Mouse (Mus musculus) R1 (cell line): ENCODE results near the gene Chrm2.

Experiments
- DNase-seq: peaks from one replicate; pipeline ENCODE4 v3.0.0-alpha.2; 2018; ENCODE audit warnings: low read depth, low spot score

Chrm2 gene

DNA sequence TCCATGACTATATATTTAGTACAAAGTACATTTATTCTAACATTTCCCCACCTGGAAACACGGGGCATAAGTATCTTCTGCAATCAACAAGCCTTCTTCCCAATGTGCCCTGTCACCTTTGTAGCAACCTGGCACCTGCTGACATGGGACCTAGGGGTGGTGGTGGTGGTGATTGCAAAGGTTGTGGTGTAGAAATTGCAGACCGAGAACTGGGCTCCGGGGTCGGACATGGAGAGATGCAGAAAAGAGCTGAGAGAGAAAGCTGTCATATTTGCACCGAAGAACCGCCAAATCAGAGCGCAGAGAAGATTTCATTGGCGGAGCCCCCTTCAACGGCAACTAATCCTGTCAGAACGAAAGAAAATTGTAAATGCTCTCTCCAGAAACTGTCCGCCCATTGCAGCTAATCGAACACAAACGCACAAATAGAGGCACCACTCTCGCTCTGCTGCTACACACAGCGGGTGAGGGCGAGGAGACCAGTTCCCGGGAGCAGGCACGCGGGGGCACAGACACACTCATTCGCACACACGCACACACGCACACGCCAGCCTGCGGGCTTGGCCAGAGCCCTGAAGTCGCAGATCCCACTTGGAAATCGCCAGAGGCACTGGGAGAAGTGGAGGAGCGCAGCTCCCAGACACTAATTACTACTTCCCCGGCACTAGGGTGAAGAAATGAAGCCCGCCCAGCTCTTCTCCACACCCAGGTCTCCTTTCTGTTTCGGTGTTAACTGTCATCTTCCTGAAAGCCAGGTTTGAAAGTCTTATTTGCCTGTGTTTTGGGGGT is at the start of gene Chrm2:
Gene Chrm2, plus strand, starts transcription at position 473 of the 789 bp plus-strand sequence.
- peak; percentile 25 for DNase-seq

DNA sequence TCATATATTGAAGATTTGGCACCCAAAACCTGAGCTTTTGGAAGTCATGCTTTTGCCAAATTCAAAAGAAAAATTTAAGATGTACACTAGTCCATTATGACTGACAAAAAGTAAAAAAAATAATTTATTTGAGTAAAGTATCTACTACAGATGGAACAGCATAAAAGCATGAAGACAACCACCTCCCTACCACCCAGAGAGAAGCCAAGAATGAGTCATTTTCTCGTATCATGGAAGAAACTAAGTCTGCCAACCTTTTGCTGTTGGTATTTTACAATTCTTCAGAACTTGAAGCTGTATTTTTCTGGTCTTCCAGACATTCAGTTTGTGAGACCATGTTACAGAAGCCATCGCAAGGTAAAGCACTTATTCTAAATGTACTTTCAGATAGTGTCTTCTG is 13.9 kb upstream of the Chrm2 start:
- DNase-seq, result no peak

DNA sequence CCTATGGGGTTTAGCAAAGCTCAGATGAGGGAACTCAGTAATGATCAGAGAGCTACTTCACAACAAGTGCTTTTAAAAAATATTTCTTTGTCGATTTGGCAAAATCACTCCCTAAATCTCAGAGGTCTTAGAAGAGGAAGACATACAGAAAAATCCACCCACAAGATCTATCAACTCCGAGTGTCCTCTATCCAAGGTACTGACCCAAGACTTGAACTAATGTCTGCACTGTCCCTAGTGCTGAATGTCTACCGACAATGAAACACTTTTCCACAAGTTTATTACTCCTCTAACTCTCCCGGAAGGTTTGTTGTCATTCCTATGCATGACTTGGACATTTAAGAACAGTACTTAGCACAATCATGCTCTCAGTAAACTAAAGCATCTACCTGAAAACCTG is 9.9 kb upstream of the Chrm2 start:
- DNase-seq, result peak; percentile 6

DNA sequence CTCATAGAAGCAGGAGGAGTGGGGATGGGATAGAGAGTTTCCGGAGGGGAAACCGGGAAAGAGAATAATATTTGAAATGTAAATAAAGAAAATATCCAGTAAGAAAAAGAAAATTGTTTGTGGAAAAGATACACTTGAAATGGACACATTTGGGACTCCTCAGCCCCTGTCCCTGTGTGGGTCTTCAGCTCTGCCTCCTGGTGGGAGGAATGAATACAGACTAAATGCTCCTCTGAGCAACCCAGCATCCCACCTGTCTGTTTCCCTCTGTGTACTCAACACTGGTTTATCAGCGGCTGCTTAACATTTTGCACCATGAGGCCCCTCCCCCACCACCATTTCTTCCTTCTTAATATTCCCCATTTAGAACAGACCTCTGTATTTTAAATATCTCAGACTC is 3.8 kb upstream of the Chrm2 start:
- peak; percentile 8 for DNase-seq

DNA sequence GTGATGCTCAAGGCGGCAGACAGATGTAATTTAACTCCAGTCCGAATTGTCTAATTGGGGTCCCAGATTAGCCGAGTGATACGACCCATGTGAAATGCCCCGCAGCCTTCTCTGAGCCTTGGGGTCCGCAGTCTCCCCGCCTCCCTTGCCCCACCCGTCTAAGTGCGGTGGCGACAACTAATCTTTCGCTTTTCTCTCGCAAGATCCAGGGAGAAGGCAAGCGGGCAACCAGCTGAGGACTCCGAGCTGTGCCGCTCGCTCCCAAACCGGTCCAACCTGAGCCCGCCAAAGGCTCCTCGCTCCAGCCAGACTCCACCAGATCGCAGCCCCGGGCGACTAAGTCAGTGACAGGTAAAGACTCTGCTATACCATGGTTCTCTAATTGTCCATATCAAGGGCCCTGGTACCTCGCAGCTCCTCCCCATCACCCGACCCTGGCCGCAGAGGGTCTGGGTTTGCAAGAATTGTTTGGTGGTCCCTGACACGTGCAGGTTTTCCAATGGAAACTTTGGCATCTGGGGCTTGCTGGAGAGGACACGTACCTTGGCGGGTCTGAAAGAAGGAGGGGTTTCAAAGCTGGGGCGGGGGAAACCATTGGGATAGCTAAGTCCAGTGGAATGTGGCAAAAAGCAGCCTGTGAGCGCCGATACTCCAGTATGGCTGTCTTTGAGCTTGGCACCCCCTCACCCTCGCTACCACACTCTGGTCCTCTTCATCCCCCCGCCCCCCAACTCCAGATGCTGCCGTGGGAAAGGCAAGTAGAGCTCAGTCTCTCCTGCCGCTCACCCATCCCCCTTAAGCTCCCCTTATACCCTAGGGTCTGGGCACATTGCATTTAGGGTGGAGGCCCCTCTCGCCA is 746 bp downstream of the Chrm2 start:
- DNase-seq, result peak; percentile 22

DNA sequence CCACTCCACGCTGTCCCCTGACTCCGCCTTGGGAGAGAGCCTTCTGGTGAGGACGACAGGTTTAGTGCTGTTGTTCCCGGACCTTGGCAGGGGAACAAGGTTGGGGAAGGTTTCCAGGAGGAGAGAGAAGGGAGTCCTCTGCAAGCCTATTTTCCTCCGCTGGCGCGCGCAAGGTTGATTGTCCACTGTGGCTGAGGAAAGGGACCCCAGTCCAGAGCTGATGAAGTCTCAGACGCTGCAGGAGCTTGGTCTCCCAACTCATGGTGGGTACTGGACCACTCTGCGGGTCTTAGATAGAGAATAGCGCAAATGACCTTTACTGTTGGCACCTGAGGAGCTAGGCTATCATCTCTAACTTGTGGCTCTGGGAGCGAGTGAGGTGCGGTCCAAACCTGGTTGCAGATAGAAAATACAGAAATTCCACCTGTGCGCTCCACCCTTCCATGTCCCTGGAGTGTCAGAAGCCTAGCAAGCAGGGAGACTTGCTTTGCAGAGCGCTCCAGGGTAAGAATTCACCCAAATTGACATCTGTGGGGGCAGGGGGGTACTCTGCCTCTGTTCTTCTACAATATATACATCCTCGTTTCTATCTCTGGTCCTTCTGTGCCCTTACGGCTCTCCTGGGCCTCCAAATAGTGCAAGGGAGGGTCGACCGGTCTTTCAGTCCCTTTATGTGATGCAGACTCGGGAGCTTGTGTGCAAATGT is 1.5 kb downstream of the Chrm2 start:
- peak; percentile 2 for DNase-seq

DNA sequence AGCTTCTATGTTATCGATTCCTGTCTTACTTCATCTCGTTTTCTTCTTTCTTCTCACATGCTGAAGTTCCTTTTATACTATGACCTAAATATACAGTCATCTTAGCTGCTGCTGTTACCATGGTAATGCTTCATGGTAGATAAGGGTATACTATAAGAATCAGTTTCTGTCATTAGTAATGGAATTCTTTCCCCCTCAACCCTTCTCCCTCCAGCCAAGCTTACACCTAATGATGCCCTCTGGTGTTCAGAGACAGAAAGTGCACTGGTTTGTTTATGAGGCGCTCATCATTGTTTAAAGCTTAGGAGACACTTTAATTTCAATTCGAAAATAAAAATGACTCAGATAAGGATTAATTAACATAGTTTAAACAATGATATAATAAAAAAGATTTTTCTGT is 5.8 kb downstream of the Chrm2 start:
- DNase-seq, result peak; percentile 17

DNA sequence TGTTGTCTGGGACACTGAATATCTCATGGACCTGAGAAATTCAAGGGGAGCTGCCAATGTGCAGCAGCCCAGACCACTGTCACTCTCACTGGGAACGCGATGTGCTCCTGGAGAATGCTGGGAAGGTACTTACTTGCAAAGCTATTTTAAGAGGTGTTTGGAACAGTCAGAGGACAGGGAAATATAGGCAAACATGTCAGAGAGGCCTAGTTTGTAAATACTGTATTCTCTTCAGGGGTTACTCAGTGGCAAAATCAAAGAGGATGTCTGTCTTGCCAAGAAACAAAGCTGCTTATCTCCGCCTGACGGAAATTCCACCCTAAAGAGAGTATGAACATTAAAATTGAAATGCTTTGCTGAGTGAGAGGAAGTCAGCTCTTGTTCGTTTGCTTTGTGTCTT is 17.3 kb downstream of the Chrm2 start:
- no peak for DNase-seq

DNA sequence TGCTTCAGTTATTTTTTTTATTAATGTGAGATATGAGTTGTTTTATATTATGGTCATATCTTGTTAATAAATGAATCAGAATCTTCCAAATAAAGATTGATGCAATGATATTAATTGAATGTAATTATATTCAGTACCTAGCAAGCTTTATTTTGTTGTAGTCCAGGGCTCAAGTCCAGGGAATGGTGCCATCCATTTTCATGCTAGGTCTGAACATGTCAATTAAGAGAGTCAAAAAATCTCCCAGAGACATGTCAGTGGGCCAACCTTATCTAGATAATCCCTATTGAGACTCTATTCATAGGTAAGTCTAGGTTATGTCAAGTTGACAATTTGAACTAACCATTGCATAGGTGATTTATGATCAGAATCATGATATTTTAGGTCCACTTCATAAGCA is 21.1 kb downstream of the Chrm2 start:
- no peak for DNase-seq

DNA sequence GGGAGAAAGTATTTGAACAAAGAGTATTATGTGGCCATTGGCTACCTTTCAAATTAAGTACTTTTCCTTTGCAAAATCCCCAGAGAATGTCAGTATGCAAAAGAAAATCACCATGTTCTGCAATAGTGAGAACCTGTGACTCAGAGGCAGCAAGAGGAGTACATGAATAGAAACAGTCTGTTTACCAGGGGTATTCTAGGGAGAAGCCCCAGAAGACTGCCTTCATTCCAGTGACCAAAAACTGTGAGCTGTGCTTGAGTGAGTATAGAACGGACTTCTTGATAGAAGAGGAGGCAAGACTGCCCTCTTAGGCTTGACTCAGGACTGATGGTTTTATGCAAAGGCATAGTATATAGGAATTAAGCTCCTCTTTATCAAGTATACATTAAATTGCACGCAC is 22.2 kb downstream of the Chrm2 start:
- no peak for DNase-seq

DNA sequence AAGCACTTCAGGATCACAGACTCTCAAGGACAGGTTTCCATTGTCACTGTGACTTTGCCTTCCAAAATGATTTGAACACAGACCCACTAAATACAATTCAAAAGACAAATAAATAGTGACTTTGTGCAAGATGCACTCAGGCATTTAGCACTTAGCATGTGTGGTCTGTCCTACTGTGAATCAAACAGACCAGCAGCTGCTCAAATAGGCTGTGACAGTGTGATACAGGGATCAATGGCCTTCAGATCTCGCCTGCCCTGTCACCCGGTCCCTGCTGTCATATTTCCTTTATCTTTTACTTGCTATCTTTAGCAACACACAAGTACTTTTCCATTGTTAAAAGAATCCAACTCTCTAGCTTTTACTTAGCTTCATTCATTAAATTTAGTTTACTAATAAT is 31.8 kb downstream of the Chrm2 start:
- DNase-seq, result no peak

DNA sequence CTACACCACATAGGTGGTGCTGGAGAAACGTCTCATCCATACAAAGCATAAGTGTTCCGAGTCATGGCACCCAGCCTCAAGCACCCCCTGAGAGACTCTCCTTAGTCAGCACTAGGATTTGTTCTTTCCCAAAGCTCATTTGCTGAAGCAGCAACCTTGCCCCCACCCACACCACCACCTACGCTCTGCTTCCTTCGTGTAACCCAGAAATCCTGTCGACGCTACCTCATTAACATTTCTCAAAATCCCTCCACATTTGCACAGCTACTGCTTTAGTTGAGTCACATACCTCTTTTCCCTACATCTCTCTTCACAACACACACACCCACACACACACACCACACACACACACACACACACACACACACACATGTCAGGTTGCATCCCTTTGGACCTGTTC is 50.1 kb downstream of the Chrm2 start:
- no peak for DNase-seq

DNA sequence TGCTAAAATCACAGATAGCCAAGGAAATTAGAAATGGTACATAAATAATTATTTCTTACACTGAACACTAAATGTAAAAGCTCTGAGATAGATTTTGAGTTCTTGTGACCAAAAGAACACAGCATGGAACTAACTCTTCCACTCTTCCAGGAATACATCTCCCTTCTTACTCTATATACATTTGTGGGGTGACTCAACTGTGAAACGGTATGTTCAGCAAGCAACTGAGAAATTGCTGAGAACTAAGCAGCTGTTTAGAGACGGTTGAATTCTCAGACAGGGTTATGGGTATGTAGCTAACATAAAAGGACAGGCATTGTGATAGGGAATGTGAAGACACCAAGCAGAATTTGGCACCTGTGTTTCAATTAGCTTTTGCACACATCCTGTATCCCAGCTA is 51.3 kb downstream of the Chrm2 start:
- DNase-seq, result no peak

DNA sequence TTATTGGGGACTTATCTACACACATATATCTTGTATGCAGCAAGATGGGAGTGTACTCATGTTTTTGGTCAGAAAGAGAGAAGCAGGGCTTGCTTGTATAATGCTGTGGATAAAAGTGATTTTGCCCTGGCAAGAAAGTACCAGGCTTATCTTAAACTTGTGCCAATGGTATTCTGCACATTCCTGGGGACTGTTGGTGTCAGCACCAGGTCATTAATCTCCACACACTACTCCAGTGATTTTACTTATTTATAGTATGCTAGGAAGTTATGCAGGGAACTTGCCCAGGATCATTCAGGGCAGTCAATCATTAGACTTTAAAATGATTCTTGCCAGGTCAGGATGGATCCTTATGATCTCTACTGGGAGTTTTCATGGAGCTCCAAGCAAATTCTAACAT is 63.6 kb downstream of the Chrm2 start:
- DNase-seq, result no peak

DNA sequence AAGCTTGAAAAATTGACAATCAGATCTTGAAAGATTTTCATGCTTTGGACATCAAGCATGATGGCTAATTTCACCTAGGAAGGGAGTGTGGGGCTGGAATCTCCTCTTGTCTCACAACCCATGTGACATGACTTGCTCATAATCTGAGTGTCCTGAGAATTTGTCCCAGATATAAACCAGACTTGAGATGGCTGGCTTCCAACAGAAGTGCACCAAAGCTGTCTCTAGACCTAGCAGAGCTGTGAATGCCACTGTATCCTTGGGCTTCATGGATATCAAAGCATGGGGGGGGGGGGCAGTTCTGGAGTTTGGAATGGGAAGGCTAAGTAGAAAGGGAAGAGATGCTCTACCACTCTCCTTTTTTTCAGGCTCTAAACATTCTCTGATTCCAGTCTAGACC is 67.2 kb downstream of the Chrm2 start:
- no peak for DNase-seq

DNA sequence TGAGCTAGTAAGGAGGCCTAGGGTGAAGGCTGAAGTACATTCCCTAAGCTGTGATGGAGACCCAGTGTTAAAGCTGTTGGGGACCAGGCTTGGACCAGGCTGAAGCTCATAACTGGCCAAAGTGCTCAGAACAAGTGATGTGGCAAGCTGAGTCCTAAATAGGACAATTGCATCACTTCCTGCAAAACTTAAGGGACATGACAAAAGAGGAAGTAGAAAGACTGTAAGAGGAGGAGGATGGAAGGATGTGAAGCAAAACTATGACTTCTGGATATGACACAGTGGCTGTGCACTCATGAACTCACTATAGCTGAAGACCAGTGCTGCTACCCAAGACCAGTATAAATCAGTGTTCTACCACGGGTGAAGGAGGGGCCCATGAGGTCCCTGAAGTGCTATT is 69.1 kb downstream of the Chrm2 start:
- no peak for DNase-seq

DNA sequence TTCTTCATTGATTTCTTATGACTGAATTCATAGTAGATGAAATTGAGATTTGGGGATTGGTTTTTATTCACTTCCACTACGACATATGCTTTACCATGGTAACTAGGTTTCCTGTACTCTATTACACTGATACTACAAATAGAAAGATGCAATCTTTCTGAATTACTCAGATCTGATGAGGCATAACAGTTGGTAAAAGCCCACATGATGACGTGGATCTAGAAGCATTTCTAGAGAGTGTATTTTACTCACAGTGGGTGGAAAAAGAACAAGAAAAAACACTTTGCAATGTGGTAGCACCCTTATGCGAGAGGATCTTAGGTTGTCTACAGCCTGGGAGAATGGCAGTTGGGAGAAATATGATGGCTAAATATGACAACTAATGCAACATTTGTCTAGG is 76.1 kb downstream of the Chrm2 start:
- no peak for DNase-seq

DNA sequence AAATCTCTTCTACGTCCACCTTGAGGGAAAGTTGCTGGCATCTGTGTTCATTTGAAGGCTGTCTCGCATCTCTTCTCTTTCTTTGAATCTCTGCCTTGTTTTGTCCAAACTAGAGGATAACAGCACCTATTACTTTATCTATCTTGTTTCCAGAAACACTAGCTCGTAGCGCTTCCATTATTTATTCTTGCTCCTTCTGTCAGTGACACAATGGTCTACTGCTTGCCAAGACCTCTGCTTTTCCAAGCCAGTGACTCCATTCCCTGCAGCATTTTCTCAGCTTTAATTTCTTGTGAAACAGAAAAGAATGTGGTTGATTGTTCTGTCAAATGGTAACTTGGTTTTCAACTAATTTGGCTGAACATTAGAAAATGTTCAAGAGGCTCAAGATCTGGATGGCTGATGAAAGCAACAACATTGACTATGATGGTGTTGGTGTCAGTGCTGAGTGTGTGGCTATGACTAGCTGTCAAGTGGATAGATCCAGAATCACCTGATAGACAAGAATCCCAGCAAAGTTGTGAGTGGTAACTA is 96.3 kb downstream of the Chrm2 start:
- no peak for DNase-seq

DNA sequence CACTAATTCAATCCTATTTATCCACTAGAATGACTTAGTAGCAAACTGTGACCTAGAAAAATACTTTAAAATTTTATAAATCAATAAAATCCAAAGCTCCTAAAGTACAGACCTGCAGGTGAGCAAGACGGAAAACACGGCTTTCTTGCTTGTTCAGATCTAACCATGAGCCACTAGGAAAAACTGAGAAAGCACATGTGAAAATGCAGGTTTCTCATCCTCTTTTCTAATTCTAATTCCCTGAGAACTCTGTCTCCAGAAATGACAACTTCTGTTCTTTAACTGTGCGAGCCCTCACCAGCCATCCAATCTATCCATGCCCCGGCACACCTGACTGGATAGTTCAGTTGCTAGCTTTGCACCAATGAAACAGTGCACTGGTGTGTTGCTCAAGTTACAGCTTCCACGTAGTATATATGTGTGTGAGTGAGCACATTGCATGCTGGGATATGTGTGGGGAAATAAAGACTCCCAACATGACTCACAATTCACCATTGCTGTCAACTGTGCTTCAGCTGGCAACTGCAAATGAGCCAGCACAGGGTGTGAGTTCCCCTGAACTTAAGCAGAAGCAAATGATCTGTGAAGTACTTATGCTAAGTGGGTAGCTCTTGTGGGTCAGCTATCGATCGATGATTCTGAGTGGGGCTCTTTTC is 119.3 kb downstream of the Chrm2 start:
- no peak for DNase-seq

DNA sequence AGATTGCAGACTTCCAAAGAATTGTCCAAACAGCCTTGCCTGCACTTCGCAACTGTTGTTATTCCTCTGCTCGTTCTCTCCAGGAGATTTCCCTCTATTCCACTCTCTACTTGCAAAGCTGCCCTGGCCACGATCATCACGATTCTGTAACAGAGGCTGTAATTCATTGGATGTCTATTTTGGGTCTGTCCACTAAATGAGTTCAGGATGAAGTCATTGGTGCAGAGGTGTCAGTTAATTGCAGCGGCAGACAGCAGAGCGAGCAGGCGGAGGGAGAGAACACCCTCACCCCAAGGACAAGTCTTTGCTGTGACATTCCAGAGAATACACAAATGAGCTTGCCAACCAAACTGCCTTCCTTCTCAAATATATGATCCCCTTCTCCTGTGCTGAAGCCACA is 120.1 kb downstream of the Chrm2 start:
- DNase-seq, result no peak

DNA sequence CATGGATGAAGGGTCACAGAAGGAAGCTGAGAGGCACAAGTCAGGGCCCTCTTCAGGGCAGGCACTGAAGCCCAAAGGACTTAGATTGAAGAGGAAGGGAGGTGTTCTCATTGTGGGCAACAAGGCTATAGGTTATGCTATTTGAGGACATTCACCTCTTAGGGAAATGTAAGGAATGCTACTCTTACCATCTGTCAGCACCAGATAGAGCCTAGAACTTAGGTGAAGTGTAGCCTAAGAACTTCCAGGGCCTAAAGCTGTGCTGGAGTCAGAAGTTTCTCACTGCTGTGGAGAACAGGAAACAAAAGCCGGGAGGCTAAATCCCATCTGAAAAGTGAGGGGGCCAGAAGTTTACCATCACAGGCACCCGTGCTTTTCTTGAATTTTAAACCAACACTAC is 120.6 kb downstream of the Chrm2 start:
- DNase-seq, result no peak

DNA sequence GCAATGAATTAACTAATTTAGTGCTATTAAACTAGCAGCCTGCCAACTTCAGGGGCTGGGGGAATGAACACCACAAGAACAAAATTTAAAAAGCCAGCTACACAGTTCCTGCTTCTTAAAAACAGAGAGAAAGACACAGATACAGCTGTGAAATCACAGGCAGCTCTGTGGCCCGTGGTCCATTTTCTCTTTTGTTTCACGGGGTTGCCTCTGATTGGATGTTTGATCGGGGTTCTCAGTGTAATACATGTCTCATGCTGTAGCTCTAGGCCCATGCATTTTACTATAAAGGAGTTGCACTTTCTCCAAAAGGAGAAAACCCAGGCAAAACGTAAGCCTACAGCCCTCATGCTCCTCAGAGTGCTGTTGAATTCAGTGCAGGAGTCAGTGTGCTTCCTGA is 128.6 kb downstream of the Chrm2 start:
- no peak for DNase-seq
